Mouse (Mus musculus) heart, postnatal 0 days (tissue): ENCODE results near the gene Als2cr12. TPM values are rescaled to one million over a fixed set of nuclear protein-coding genes. Genes with fewer than 3 reads are reported as not detected.

ENCODE experiments used
- ATAC-seq: fragments of 200-750 bp; cut with Nextera tagmentation; 2 replicates; pipeline ENCODE4 v1.8.0; 2017; ENCODE audit warnings: low read depth, moderate number of reproducible peaks, moderate library complexity; ENCODE audit not compliant: insufficient read depth
- DNase-seq: peaks from one replicate; pipeline ENCODE4 v3.0.0-alpha.2; 2016; ENCODE audit warnings: low spot score
- H3K27ac ChIP-seq: fragments of 300-500 bp; sonication (generic); 2 replicates; pipeline ENCODE4 v1.5.1; 2014; ENCODE audit warnings: low read depth, mild to moderate bottlenecking
- H3K27me3 ChIP-seq: fragments of 300-500 bp; sonication (generic); 2 replicates; pipeline ENCODE4 v1.6.1; 2014; ENCODE audit warnings: low read length, mixed read lengths; ENCODE audit not compliant: control insufficient read depth, insufficient read depth
- H3K36me3 ChIP-seq: fragments of 300-500 bp; sonication (generic); replicated peaks from 2 replicates; pipeline ENCODE4 v1.6.1; 2014; ENCODE audit warnings: low read length, mixed read lengths; ENCODE audit not compliant: control insufficient read depth, insufficient read depth
- H3K4me1 ChIP-seq: fragments of 300-500 bp; sonication (generic); 2 replicates; pipeline ENCODE4 v1.6.1; 2014; ENCODE audit warnings: antibody characterized with exemption; ENCODE audit not compliant: control insufficient read depth, insufficient read depth
- H3K4me2 ChIP-seq: fragments of 300-500 bp; sonication (generic); 2 replicates; pipeline ENCODE4 v1.6.1; 2014; ENCODE audit warnings: low read depth, mild to moderate bottlenecking, low read length, moderate library complexity
- H3K4me3 ChIP-seq: fragments of 300-500 bp; sonication (generic); 2 replicates; pipeline ENCODE4 v1.5.1; 2014; ENCODE audit warnings: low read depth, low read length
- H3K9ac ChIP-seq: fragments of 300-500 bp; sonication (generic); replicated peaks from 2 replicates; pipeline ENCODE4 v1.6.1; 2014; ENCODE audit warnings: low read depth, low read length, mixed read lengths
- H3K9me3 ChIP-seq: fragments of 300-500 bp; sonication (generic); replicated peaks from 2 replicates; pipeline ENCODE4 v1.6.1; 2016; ENCODE audit warnings: low read length; ENCODE audit not compliant: control insufficient read depth
- CTCF ChIP-seq: IDR thresholded peaks from 2 replicates; pipeline ENCODE4 v1.5.1; 2016; ENCODE audit warnings: antibody characterized with exemption, control low read depth, low read depth
- EP300 ChIP-seq: IDR thresholded peaks from 2 replicates; pipeline ENCODE4 v1.6.1; 2016; ENCODE audit warnings: antibody characterized with exemption, low read depth
- WGBS: fragments of 180-500 bp; shearing (Covaris S2); extraction: QIAGEN DNeasy Blood & Tissue Kit; methylation state at CpG from one replicate; pipeline ENCODE4 v1.1.7; 2014; 5-methylcytosine and 5-hydroxymethylcytosine counted together
- polyA plus RNA-seq: library from polyadenylated mRNA; unstranded; fragments of >200 nt; fragmentation: Nextera tagmentation; extraction: Ambion mirVana; gene quantifications from 2 replicates; pipeline ENCODE4 v1.2.1, GENCODE M21; 2015
- total RNA-seq: library from RNA; depleted of rRNA; stranded (reverse); fragments of >200 nt; gene quantifications from 2 replicates; pipeline ENCODE4 v1.2.3, GENCODE M21; 2014; ENCODE audit warnings: low replicate concordance

Als2cr12 gene
- total and polyA plus RNA-seq, 2 experiments from 2014 or later, result not detected

DNA sequence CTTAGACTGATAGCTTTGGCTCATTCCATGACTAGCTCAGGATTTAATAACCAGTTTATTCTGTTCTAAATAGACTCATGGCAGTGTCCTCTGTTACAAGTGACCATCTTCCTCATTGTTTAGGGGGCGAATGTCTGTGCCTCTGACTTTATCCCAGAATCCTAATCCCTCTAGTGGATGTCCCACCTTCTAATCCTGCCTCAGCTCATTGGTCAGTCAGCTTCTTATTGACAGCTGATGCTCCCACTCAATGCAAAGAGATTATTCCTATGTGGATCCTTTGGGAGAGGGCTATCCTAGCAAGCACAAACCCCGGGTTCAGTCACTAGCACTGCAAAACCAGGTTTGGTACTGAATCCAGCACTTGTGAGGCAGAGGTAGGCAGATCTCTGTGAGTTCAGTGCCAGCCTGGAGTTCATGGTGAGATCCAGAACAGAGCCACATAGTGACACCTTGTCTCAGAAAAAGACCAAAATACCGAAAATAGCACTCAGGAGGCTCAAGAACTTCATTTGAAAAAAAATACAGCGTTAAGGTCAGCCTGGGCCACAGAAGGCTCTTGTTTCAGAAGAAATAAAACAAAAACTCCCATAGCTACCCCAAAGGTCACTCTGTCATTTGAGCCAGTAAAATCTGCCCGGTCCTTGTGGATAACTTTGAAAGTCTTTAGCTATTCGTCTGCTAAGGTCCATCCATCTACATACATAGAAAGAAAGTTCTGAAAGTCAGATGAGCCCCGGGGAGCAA is 27.4 kb upstream of the Als2cr12 start:
- H3K4me1 ChIP-seq, result peaks cover 35% of the 10 kb centered on the region
- no peaks in the 10 kb centered on the region for H3K9me3 ChIP-seq
- TF ChIP-seq CTCF (no peak), EP300 (no peak)
- no peak overlapping the region for H3K4me3 ChIP-seq
- no peak overlapping the region for H3K4me2 ChIP-seq
- peak overlapping the region; percentile 43 for H3K27ac ChIP-seq
- 63% methylated on average over 7 of the region's 7 CpGs for WGBS
- DNase-seq (no peak), ATAC-seq (no peak)
- H3K36me3 ChIP-seq, result peaks cover 14% of the 10 kb centered on the region
- no peaks in the 10 kb centered on the region for H3K27me3 ChIP-seq
- H3K9ac ChIP-seq, result no peak overlapping the region

DNA sequence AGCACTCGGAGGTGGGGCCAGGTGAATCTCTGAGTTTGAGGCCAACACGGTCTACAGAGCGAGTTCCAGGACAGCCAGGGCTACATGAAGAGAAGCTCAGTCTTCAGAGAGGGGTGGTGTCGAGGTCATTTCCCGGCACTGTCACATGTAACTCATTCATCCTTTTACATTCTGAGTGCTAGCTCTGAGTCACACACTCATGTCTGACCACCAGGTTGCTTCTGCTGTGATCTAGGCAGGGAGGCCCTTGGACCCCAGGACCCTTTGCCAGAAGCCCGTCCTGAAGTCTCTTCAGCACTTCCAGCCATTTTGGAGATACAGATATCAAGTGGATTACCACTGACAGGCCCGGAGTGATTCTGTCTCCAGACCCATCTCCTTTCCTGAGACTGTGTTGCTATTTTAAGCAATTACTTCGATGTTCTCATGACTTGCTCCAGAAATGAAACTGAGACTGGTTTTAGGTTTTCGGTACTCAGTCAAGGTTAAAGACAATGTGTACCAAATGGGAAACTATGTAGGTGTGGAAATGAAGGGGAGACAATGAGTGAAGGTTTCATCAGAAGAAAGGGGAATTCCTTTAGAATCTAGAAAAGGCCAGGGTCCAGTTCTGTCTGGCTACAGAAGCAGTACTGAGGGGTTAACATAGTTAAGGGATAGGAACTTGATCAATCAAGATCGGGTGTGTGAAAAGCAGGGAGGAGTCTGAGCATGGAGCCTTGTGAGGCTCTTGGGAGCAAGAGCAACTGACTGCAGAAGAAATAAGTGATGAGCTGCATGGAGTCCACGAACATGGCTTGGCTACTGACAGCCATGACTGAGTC is 26.5 kb upstream of the Als2cr12 start:
- Histone ChIP-seq H3K4me3 (no peak overlapping the region), H3K27me3 (no peaks in the 10 kb centered on the region), H3K9me3 (no peaks in the 10 kb centered on the region), H3K9ac (no peak overlapping the region), H3K4me2 (no peak overlapping the region), H3K4me1 (peaks cover 29% of the 10 kb centered on the region), H3K27ac (peak overlapping the region; percentile 19), H3K36me3 (peaks cover 12% of the 10 kb centered on the region)
- TF ChIP-seq EP300, result no peak
- TF ChIP-seq CTCF, result no peak
- 57% methylated on average over 11 of the region's 11 CpGs for WGBS
- ATAC-seq (no peak; the same call in 1 of the 2 replicates), DNase-seq (no peak)

DNA sequence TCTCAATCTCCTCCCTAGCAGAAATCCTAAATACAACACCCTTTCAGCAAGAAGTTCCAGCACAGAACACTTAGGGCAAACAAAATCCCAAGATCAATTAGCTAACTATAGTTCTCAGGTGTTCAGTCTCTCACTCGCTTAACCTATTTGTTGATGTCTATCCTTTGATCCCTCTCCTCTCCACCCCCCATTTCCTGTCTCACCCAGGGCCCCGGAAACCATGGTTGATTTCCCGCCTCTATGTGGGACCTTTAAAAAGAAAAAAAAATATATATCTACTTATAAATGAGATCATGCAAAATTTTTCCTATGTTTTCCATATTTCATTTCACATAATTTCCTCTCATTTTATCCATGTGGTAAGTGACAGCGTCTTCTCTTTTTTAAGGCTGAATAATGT is 25.2 kb upstream of the Als2cr12 start:
- ATAC-seq (no peak), DNase-seq (no peak)
- H3K27me3 ChIP-seq, result no peaks in the 10 kb centered on the region
- WGBS, result 67% methylated on average over 4 of the region's 4 CpGs
- H3K9ac ChIP-seq, result no peak overlapping the region
- no peaks in the 10 kb centered on the region for H3K9me3 ChIP-seq
- H3K4me1 ChIP-seq, result peaks cover 30% of the 10 kb centered on the region
- H3K4me3 ChIP-seq, result no peak overlapping the region
- TF ChIP-seq CTCF, result no peak
- TF ChIP-seq EP300, result no peak
- peaks cover 15% of the 10 kb centered on the region for H3K36me3 ChIP-seq
- peak overlapping the region; percentile 38; the same call in 1 of the 2 replicates for H3K27ac ChIP-seq
- no peak overlapping the region; the same call in 1 of the 2 replicates for H3K4me2 ChIP-seq

DNA sequence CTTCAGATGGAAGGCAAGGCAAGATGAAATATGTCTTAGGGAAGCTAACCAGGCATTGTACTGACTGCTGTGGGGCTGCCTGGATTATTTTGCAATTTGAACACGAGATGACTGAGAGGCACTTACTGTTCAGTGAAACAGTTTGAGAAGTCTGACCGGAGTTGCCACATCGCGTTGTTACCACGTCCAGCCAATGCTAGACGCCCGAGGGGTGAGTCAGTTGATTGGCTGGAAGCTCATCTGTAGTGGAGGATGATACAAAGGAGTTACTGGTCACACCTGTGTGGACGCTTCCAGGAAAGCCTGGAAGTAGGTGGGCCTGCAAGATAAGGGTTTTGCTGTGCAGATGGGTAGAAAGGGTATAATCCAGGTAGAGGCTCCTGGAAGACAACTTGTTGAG is 24.3 kb upstream of the Als2cr12 start:
- TF ChIP-seq EP300 (no peak), CTCF (no peak)
- Histone ChIP-seq H3K27ac (peak overlapping the region; percentile 20; the same call in 1 of the 2 replicates), H3K27me3 (no peaks in the 10 kb centered on the region), H3K4me2 (no peak overlapping the region), H3K4me1 (peaks cover 32% of the 10 kb centered on the region), H3K4me3 (no peak overlapping the region), H3K36me3 (peaks cover 20% of the 10 kb centered on the region), H3K9me3 (no peaks in the 10 kb centered on the region), H3K9ac (no peak overlapping the region)
- WGBS, result 79% methylated on average over 8 of the region's 8 CpGs
- no peak for ATAC-seq
- no peak for DNase-seq

DNA sequence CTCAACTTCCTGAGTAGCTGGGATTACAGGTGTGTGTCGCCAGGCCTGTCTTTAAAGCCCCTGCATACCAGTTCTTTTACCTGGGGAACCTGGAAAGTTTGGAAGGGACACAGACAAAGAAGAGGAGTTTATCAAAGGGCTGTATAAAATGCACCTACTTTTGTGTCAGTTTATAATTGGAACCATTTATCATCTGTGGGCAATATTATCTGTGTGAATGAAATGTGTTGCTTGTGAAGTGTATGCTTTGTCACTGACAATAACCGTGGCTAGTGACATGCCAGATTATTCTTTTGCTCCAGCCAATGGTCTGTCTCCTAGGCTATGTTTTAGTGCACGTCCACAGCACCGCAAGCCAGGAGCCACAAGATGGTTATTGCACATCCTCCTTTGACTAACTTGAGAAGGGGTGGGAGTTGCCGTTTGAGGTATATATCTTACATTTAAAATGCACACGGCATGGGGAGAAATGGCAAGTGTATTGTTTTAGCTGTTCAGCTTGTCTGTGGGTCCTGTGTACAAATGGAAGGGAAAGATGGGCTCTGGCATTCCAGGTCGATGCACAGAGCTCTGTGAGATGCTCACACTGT is 23.7 kb upstream of the Als2cr12 start:
- peaks cover 22% of the 10 kb centered on the region for H3K36me3 ChIP-seq
- no peak overlapping the region for H3K4me3 ChIP-seq
- peaks cover 38% of the 10 kb centered on the region for H3K4me1 ChIP-seq
- H3K27me3 ChIP-seq, result no peaks in the 10 kb centered on the region
- ATAC-seq (no peak), DNase-seq (no peak)
- WGBS, result 66% methylated on average over 7 of the region's 7 CpGs
- H3K9me3 ChIP-seq, result no peaks in the 10 kb centered on the region
- no peak overlapping the region for H3K4me2 ChIP-seq
- no peak overlapping the region for H3K9ac ChIP-seq
- peak overlapping the region; percentile 20; the same call in 1 of the 2 replicates for H3K27ac ChIP-seq
- TF ChIP-seq EP300, result no peak
- no peak for TF ChIP-seq CTCF
